12 mouse cellular contexts compared by ENCODE assay signal in the genomic region with DNA sequence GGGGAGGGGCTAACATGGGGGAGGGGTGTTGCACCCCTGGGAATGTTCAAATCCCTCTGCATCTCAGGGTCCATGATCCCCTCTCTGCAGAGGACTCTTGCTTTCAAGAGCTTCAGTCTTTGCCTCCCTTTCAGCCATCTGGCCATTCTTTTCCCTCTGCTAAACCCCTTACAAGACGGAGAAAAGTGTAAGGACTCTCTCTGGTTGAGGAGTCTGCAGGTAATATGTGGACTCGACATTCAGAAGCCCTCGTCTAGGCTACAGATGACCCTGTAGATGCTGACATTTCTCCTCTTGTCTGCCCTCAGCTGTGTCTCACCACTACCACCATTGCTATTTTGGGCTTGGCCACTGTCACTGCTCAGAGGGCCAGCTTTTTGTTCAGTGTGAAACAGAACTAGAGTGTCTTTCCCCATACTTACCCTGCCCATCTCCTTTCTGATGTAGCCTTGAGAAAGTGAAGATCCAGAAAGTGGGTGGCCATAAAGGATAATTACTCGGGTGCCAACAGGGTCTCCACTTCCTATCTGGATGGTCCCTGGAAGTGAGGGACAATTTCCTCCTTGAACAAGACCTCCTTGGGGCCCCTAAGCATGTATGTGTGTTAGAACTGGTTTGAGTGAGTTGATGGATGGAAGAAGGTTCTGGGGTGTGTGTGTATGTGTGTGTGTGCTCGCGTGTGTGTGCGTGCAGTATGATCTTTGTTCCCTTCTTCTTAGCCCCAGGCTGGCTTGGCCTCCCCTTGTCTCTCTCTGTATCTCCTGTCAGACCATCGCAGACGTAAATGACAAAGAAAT. TPM values are rescaled to one million over a fixed set of nuclear protein-coding genes. Genes with fewer than 3 reads are reported as not detected.
DNase-seq lines count a peak whose midpoint lies in the region; ATAC-seq lines count a peak whose summit lies in the region.
"Had no signal": no experiment of that assay in that cellular context is flagged by ENCODE, and none has a peak within 500 bp of the region (broad histone marks: within the 10 kb centered on the region; RNA-seq: fewer than 3 reads in every experiment).

No protein-coding gene starts in this region.

- WGBS in heart, embryonic 13.5 days: 43% methylated on average over 9 of the region's 9 CpGs
- 39% methylated on average over 9 of the region's 9 CpGs for WGBS in forebrain, embryonic 10.5 days
- WGBS in hindbrain, embryonic 12.5 days: 43% methylated on average over 9 of the region's 9 CpGs
- WGBS in midbrain, embryonic 11.5 days: 42% methylated on average over 9 of the region's 9 CpGs
- WGBS in kidney, embryonic 16.5 days: 78% methylated on average over 9 of the region's 9 CpGs

- no peak for DNase-seq in heart, postnatal 4 days
- DNase-seq in forebrain, embryonic 10.5 days (ENCODE audit: extremely low spot score, low spot score): no peak
- DNase-seq in midbrain, embryonic 11.5 days (ENCODE audit: low spot score, missing footprints): peak; percentile 85
- no peak for DNase-seq in adipocyte (ENCODE audit: low spot score)
- DNase-seq in right cerebral cortex, adult 18-20 months: no peak
- DNase-seq: adrenal gland, adult 2 months; right cerebral cortex, postnatal 14 days had no signal

- no peak overlapping the region for H3K4me2 ChIP-seq in heart, embryonic 13.5 days
- H3K4me2 ChIP-seq in hindbrain, embryonic 12.5 days (replicated peaks): no peak overlapping the region
- no peak overlapping the region for H3K4me2 ChIP-seq in midbrain, embryonic 11.5 days
- H3K4me2 ChIP-seq in kidney, embryonic 16.5 days (replicated peaks; ENCODE audit: low read depth, low read length): no peak overlapping the region
- H3K4me2 ChIP-seq: embryonic facial prominence, embryonic 13.5 days had no signal

- peaks cover 18% of the 10 kb centered on the region for H3K36me3 ChIP-seq in heart, embryonic 13.5 days
- H3K36me3 ChIP-seq in forebrain, embryonic 10.5 days (replicated peaks): peaks cover 15% of the 10 kb centered on the region
- no peaks in the 10 kb centered on the region for H3K36me3 ChIP-seq in hindbrain, embryonic 12.5 days
- no peaks in the 10 kb centered on the region for H3K36me3 ChIP-seq in midbrain, embryonic 11.5 days (ENCODE audit: control insufficient read depth, insufficient read depth, low read length)
- no peaks in the 10 kb centered on the region for H3K36me3 ChIP-seq in kidney, embryonic 16.5 days (ENCODE audit: insufficient read depth, low read length)

- ATAC-seq in heart, embryonic 13.5 days (ENCODE audit: extremely low read depth, insufficient number of reproducible peaks, low FRiP score, low TSS enrichment): no peak
- ATAC-seq in hindbrain, embryonic 12.5 days (ENCODE audit: low FRiP score): no peak
- ATAC-seq in midbrain, embryonic 11.5 days (ENCODE audit: low FRiP score): no peak
- no peak for ATAC-seq in kidney, embryonic 16.5 days (ENCODE audit: low FRiP score, low TSS enrichment)

- H3K4me1 ChIP-seq in heart, embryonic 13.5 days: peaks cover 35% of the 10 kb centered on the region
- H3K4me1 ChIP-seq in forebrain, embryonic 10.5 days: peaks cover 92% of the 10 kb centered on the region
- H3K4me1 ChIP-seq in hindbrain, embryonic 12.5 days: peaks cover 68% of the 10 kb centered on the region
- peaks cover 44% of the 10 kb centered on the region for H3K4me1 ChIP-seq in midbrain, embryonic 11.5 days (ENCODE audit: control insufficient read depth, insufficient read depth, low read length)
- peaks cover 48% of the 10 kb centered on the region for H3K4me1 ChIP-seq in kidney, embryonic 16.5 days (ENCODE audit: insufficient read depth, low read length)

- no peaks in the 10 kb centered on the region for H3K9me3 ChIP-seq in heart, embryonic 13.5 days
- H3K9me3 ChIP-seq in forebrain, embryonic 10.5 days: no peaks in the 10 kb centered on the region
- H3K9me3 ChIP-seq in hindbrain, embryonic 12.5 days (replicated peaks): no peaks in the 10 kb centered on the region
- H3K9me3 ChIP-seq in midbrain, embryonic 11.5 days (ENCODE audit: control insufficient read depth, low read length): no peaks in the 10 kb centered on the region
- H3K9me3 ChIP-seq in kidney, embryonic 16.5 days (ENCODE audit: low read length): no peaks in the 10 kb centered on the region
- H3K9me3 ChIP-seq: embryonic facial prominence, embryonic 13.5 days had no signal

- 0 out of 2 replicates have a peak overlapping the region, but pooled peaks have one; percentile 14 for H3K9ac ChIP-seq in heart, embryonic 13.5 days
- peak overlapping the region; percentile 0; the same call in 1 of the 2 replicates for H3K9ac ChIP-seq in hindbrain, embryonic 12.5 days
- peak overlapping the region; percentile 24; the same call in 1 of the 2 replicates for H3K9ac ChIP-seq in midbrain, embryonic 11.5 days (ENCODE audit: low read length)
- H3K9ac ChIP-seq in kidney, embryonic 16.5 days (replicated peaks; ENCODE audit: low read length): no peak overlapping the region

- H3K27ac ChIP-seq in heart, embryonic 13.5 days (replicated peaks): no peak overlapping the region
- H3K27ac ChIP-seq in forebrain, embryonic 10.5 days: peak overlapping the region; percentile 82
- peak overlapping the region; percentile 71 for H3K27ac ChIP-seq in hindbrain, embryonic 12.5 days
- H3K27ac ChIP-seq in midbrain, embryonic 11.5 days (ENCODE audit: low read depth, low read length): peak overlapping the region; percentile 71
- H3K27ac ChIP-seq in kidney, embryonic 16.5 days (ENCODE audit: low read length): no peak overlapping the region
- H3K27ac ChIP-seq: embryonic facial prominence, embryonic 13.5 days; kidney, postnatal 0 days had no signal

- H3K4me3 ChIP-seq in heart, embryonic 13.5 days: no peak overlapping the region
- H3K4me3 ChIP-seq in forebrain, embryonic 10.5 days: peak overlapping the region; percentile 14; the same call in 1 of the 2 replicates
- H3K4me3 ChIP-seq in hindbrain, embryonic 12.5 days: no peak overlapping the region
- no peak overlapping the region for H3K4me3 ChIP-seq in midbrain, embryonic 11.5 days (ENCODE audit: low read depth, low read length)
- H3K4me3 ChIP-seq in kidney, embryonic 16.5 days (ENCODE audit: low read length): no peak overlapping the region
- H3K4me3 ChIP-seq: embryonic facial prominence, embryonic 13.5 days had no signal

- no peaks in the 10 kb centered on the region for H3K27me3 ChIP-seq in heart, embryonic 13.5 days (replicated peaks)
- H3K27me3 ChIP-seq in forebrain, embryonic 10.5 days (ENCODE audit: poor library complexity, severe bottlenecking): peaks cover 2% of the 10 kb centered on the region; the same call in 1 of the 2 replicates
- no peaks in the 10 kb centered on the region for H3K27me3 ChIP-seq in hindbrain, embryonic 12.5 days
- no peaks in the 10 kb centered on the region for H3K27me3 ChIP-seq in midbrain, embryonic 11.5 days (ENCODE audit: control insufficient read depth, insufficient read depth, low read length)
- no peaks in the 10 kb centered on the region for H3K27me3 ChIP-seq in kidney, embryonic 16.5 days (ENCODE audit: insufficient read depth, low read length)
- H3K27me3 ChIP-seq: embryonic facial prominence, embryonic 13.5 days had no signal

RNA-seq across cellular contexts. Expression of a gene that starts 27.2 kb away (rescaled TPM):
- 42.1 and 42.3 TPM in 2 replicates for polyA plus RNA-seq in heart, embryonic 13.5 days (2015; fragmentation: Nextera tagmentation; extraction: Ambion mirVana)
- 10 to 100 TPM; 29.1 to 29.4 TPM for total RNA-seq in heart, postnatal 4 days (2021)
- 72.3 and 76.1 TPM in 2 replicates for polyA plus RNA-seq in forebrain, embryonic 10.5 days (2016; fragmentation: Nextera tagmentation; extraction: Ambion mirVana)
- 70.3 and 72.1 TPM in 2 replicates for polyA plus RNA-seq in hindbrain, embryonic 12.5 days (2016; fragmentation: Nextera tagmentation; extraction: Ambion mirVana)
- 80.7 and 81.2 TPM in 2 replicates for polyA plus RNA-seq in midbrain, embryonic 11.5 days (2014; fragmentation: Nextera tagmentation; extraction: Ambion mirVana)
- 61.0 and 64.8 TPM in 2 replicates for polyA plus RNA-seq in kidney, embryonic 16.5 days (2015; fragmentation: Nextera tagmentation; extraction: Ambion mirVana)

Comparison
In these comparisons a context has a peak if more than half of its experiments do, and no peak if none do; other contexts are left out.
1. H3K27ac ChIP-seq: peak in forebrain, embryonic 10.5 days (single experiment), hindbrain, embryonic 12.5 days (single experiment) and midbrain, embryonic 11.5 days (single experiment); none in heart, embryonic 13.5 days (single experiment) and kidney, embryonic 16.5 days (single experiment).